Mouse (Mus musculus): ENCODE results near the gene Cdsn.

The Cdsn gene

GRCm38 (mm10) chr17:35534343-35534742 lies 17.6 kb upstream of the Cdsn start:
- ATAC-seq (ENCODE audit: low TSS enrichment): peak; percentile 78

- peak; percentile 90 for ATAC-seq (ENCODE audit: low TSS enrichment)
Observed at GRCm38 (mm10) chr17:35537421-35537820, 14.5 kb upstream of the Cdsn start.

- no peak for ATAC-seq (ENCODE audit: low TSS enrichment)
Observed at GRCm38 (mm10) chr17:35538476-35538875, 13.5 kb upstream of the Cdsn start.

- ATAC-seq (ENCODE audit: low TSS enrichment): no peak
Observed at GRCm38 (mm10) chr17:35539540-35539939, 12.4 kb upstream of the Cdsn start.

DNA sequence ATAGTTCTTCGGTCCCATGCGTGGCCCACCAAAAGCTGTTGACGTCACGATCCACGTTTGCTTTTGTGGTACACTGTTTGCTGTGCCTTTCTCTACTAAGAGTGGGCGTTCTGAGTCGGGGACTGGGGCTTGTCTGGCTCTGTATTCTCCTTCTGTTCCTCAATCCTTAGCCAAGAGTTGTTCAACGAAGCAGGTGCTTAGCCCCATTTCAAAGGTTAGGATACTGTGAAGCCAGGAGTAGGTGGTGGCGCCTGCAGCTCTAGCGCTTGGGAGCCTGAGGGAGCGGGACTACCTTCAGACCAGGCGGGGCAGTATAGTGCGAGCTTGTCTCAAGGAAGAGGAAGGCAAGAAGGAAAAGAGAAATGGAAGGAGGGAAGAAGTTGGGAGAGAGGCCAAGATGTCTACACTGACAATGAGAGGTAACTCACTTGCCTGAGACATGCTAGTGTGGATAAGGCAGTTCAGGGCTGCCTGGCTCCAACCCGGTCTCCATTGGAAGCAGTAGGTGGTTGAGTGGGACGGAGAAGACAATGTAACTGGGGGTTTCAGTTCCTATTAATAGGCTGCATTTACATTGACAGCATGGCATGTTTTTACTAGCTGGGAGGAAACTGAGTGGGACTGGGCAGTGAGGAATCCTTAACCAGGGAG lies 9.0 kb upstream of the Cdsn start:
- peak; percentile 58 for ATAC-seq (ENCODE audit: low TSS enrichment)

DNA sequence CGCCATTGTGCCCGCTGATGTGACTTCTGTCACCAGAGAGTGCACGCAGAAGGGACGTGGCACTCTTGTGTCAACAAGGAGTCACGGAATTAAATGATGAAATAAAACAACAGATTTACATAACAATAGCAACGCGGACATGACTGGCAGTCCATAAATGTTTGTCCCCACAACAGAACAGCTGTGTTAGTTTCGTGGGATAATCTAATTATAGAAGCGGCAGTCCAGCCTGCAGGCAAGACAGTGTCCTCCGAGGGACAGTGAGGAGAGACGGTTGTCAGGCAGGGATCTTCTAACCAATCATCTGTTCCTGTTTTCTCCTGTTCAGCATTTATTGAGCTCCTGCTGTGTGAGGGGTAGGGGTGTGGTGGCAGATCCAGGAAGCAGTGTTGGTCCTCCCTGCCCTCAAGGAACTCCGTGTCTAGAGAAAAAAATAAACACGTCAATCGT lies 8.5 kb upstream of the Cdsn start:
- peak; percentile 29; the same call in 1 of the 2 replicates for ATAC-seq (ENCODE audit: low TSS enrichment)

DNA sequence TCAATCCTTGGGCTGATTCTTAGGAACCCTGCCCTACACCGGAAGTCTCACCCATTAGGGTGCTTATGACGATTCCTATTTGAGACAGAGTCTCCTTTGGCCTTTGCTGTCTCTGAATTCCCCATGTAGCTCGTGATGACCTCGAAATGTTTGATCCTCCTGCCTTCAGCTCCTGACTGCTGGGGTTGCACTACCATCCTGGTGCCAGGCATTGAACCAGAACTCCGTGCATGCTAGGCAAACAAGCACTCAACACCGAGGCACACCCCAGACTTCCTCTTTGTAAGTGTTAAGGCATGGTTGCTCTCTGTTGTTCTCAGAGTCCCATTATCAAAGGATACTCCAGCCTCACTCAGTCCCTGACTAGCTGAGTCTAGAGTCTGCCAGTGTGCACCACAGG lies 7.9 kb upstream of the Cdsn start:
- no peak for ATAC-seq (ENCODE audit: low TSS enrichment)

DNA sequence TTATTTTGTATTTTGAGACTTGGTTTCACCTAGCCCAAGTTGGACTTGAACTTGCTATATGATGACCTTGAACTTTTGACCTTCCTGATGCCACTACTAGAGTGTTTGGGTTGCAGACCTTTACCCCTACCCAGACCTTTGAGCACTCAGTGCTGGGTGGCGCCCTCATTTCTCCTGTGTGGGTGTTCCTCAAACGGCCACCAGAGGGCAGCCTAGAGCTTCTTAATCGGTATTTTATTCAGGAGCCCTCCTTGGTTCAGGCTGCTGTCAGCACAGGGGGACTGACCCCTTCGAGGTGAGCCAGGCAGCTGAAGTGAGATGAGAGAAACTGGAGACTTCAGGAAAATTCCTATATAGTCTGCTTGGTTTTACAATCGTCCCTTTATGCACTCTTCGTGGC lies 7.2 kb upstream of the Cdsn start:
- ATAC-seq (ENCODE audit: low TSS enrichment): no peak

- ATAC-seq (ENCODE audit: low TSS enrichment): no peak
Observed at GRCm38 (mm10) chr17:35547465-35547864, 4.5 kb upstream of the Cdsn start.

- no peak for ATAC-seq (ENCODE audit: low TSS enrichment)
Observed at GRCm38 (mm10) chr17:35548636-35549035, 3.3 kb upstream of the Cdsn start.

DNA sequence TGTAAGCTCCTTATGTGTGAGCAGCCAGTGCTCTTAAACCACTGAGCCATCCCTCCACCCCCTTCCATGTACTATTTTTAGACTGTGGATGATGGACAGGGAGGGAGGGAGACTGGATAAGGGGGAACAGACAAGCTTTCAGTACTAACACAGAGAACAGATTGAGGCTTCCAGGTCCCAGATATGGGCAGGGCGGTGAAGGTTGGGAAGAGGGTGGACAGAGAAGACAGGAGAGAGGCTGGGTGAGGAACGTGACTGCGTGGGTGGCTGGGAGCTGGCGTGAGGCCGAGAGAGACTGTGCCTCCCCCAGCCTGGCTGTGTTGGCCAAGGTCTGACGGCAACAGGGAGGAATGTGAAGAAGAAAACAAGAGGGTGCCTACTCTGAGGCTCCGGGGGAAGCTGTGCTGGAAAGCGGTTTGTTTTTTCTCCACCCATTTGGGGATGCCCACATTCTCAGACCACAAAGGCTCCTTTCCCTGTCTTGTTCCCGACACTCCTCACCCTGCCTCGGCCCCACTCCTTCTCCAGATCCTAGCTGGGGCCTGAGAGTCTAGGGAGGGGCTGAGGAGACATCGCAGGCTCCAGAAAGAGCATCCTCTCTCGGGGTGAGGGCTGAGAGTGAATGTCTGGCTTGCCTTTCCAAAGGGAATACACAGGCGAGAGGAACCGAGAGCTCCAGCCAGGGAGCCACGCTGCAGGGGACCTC lies 2.3 kb upstream of the Cdsn start:
- ATAC-seq (ENCODE audit: low TSS enrichment): peak; percentile 72

- ATAC-seq (ENCODE audit: low TSS enrichment): no peak
Observed at GRCm38 (mm10) chr17:35550143-35550494, 1.8 kb upstream of the Cdsn start.

DNA sequence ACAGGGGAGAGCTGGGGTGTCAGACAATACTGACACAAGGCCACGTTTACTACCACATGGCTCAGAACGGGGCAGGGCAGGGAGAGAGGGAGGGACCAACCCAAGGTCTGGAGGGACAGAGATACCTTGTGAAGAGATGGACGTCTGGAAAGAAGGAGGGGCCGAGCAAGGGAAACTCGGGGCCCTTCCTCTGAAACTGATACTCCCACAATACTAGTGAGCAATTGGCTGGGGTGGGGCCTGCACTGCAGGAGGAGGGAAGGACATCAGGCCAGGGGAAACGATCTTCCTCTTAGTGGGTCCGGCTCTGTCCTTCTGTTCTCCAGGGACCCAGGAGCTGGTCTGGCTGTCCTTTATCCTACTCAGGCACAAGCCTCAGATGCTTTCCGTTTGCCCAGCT lies 1.1 kb upstream of the Cdsn start:
- ATAC-seq (ENCODE audit: low TSS enrichment): no peak

DNA sequence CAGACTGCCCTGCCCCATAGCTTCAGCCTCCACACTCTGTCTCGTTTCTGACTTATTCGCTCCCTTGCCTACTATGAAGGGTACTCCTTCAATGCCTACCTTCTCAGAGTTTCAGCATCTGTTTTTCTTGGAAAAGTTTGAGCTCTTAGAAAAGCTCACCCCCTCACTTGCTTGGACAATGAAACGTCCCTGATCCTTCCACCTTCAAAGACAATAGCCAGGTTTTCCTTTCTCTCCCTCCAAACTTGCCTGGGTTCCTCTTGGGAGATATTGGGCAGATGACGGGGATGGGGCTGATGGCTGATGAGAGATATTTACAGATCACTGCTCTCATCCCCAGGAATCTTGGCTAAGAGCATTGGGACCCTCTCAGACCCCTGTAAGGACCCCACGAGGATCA lies 2.4 kb downstream of the Cdsn start:
- ATAC-seq (ENCODE audit: low TSS enrichment): no peak

DNA sequence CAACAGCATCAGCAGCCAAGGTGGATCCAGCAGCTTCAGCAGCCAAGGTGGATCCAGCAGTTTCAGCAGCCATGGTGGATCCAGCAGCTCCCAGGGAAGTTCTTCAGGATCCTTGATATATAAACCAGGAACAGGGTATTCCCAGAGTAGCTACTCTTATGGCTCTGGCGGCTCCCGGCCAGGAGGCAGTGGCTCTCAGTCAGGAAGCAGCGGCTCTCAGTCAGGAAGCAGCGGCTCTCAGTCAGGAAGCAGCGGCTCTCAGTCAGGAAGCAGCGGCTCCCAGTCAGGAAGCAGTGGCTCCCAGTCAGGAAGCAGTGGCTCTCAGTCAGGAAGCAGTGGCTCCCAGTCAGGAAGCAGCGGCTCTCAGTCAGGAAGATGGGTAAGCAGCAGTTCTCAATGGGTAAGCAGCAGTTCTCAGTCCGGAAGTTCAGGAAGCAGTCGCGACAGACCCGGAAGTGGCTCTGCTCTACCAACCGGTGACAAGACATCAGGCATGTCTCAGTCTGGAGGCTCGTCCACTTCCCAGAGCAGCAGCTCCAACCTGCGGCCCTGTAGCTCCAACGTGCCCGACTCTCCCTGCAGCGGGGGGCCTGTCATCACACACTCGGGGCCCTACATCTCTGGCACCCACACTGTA lies 3.0 kb downstream of the Cdsn start:
- ATAC-seq (ENCODE audit: low TSS enrichment): no peak

DNA sequence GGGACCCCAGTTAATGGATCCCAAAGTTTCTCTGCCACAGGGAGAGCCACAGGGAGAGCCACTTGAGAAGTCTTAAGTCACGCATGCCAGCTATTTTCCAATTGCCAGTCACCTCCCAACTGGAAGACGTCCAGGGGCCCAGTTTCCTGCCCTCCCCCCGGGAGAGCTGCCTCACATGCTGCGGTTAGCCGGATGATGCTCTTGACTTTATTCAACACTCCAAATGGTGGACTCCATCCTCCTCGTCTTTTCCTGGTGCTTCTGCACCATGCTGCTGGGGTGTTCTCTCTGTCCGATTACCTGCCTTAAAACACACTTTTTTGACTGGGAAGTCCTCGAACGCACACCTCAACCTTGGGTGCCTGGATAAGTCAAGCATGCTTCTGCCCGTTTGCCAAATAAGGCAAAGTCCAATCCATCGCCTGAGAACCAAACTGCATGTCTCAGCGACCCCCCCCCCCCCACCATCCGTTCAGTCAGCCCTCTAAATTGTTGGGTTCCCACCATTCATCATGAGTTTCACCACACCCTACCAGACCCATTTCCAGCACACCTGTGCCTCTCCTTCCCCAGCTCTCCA lies 4.3 kb downstream of the Cdsn start:
- ATAC-seq (ENCODE audit: low TSS enrichment): no peak

DNA sequence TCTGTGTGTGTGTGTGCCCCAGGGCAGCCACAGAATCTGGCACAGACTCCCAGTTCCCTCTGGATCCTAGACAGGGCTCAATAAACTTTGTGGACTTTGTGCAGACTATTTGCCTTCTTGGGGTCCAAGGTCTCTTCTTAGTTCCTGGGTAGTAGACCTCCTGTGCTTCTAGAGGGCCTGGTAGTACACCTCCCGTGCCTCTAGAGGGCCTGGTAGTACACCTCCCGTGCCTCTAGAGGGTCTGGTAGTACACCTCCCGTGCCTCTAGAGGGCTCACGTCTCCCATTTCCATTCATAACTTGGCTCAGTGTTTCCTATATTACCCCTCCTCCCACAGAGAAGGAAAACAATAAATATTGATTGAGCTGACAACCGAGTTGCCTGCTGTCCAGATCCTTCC lies 4.9 kb downstream of the Cdsn start:
- ATAC-seq (ENCODE audit: low TSS enrichment): 0 out of 2 replicates have a peak, but pooled peaks have one; percentile 55

DNA sequence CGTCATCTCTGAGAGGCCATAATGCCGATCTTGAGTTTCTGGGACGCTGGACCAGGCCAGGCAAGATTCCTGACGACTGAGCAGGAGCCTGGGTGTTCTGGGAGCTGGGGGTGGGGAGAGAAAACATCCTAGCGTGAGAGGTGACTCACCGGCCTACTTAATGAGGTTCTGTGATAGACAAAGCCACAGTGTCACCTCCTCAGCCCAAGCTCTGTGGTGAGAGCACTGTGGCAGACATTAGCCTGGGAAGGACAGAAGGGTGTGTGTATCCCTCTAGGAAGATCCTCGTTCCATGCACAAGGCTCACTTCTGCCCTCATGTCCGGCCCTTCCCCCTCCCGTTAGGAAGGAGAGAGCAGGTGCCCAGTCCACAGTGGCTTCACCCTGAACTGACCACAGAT lies 5.4 kb downstream of the Cdsn start:
- no peak for ATAC-seq (ENCODE audit: low TSS enrichment)

- ATAC-seq (ENCODE audit: low TSS enrichment): no peak
Observed at GRCm38 (mm10) chr17:35558216-35558615, 6.3 kb downstream of the Cdsn start.

DNA sequence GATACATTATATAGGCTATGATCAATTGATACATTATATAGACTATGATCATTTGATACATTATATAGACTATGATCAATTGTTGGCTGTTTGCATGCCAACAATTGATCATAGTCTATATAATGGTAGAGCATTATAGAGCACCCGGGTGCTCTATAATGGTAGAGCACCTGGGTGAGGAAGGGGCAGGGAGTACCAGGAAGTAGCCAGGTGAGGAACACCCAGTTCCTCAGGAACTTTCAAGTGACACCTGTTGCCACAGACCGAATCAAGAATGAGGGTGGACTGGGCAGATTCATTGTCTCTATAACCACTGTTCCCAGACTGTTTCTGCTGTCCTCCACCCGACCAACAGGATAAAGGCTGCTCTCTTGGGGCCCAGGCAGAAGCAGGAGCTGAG lies 15.2 kb downstream of the Cdsn start, which contains the start of gene 2300002M23Rik:
Gene 2300002M23Rik, plus strand, starts transcription at position 301 of the 400 bp plus-strand sequence.
- ATAC-seq (ENCODE audit: low TSS enrichment): no peak

- ATAC-seq (ENCODE audit: low TSS enrichment): no peak
Observed at GRCm38 (mm10) chr17:35567767-35568166, 15.8 kb downstream of the Cdsn start.

DNA sequence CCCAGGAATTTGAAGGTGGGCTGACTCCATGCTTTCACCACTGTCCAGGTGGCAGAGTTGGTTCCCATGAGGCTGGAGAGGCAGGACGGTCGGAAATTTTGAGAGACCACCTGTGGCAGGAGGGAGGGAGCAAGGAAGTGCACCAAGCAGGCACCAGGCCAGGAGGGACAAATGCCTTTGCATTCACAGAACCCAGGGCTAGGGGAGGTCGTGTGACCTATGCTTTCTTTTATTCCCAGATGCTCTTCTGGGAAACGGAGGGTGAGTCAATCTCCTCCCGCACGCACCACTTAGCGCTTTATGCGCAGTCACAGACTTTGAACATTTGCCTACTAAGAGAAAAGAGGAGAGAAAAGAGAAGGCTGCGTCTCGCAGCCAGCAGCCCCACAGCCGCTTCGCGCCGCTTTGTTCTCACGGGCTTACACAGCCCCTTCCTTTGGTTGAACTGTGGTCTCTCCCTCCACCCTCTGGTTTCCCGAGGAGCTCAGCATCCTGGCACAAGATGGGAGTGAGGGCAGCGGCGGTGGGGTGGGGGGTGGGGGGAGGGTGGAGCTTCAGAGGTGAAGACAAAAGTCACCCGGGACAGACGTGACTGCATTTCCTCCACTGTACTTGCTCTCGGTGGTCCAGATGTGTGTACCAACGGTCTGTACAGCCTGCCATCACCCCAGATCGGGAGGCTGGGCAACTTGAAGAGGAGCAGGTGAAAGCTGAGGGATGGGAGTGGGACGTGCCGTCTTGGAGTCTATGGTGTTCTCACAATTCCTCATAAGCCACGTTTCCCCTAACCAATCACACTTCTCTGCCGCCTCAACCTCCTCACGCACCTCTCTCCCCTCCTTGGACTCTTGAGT lies 17.4 kb downstream of the Cdsn start:
- no peak for ATAC-seq (ENCODE audit: low TSS enrichment)
